9 mouse cellular contexts compared by ENCODE assay signal in genomic region chr7:96643461-96644204, GRCm38 (mm10).
DNase-seq lines count a peak whose midpoint lies in the region; ATAC-seq and TF ChIP-seq lines count a peak whose summit lies in the region.
"Had no signal": no experiment of that assay in that cellular context is flagged by ENCODE, and none has a peak within 500 bp of the region (broad histone marks: within the 10 kb centered on the region; RNA-seq: fewer than 3 reads in every experiment).

No protein-coding gene starts in this region.

- H3K4me1 ChIP-seq in CH12.LX (ENCODE audit: control insufficient read depth in 1 of 2, insufficient read depth in 2 of 2) = peaks cover 0 to 3% of the 10 kb centered on the region in 2 experiments; a peak in 2 of 4 replicates
- H3K4me1 ChIP-seq in hindbrain, embryonic 12.5 days = peaks cover 32% of the 10 kb centered on the region
- H3K4me1 ChIP-seq in testis, adult 2 months (ENCODE audit: control insufficient read depth, insufficient read depth, low read length) = peaks cover 10% of the 10 kb centered on the region

- no peak overlapping the region for H3K4me3 ChIP-seq in CH12.LX (replicated peaks in 1 of 3; ENCODE audit: low read depth in 2 of 3, low read length in 2 of 3, poor library complexity in 1 of 3)
- peak overlapping the region; percentile 29 for H3K4me3 ChIP-seq in hindbrain, embryonic 12.5 days
- H3K4me3 ChIP-seq in testis, adult 2 months (ENCODE audit: control insufficient read depth, low read depth, low read length) = peak overlapping the region; percentile 62

- DNase-seq in gastrocnemius, postnatal 14 days = peak; percentile 35
- DNase-seq in gastrocnemius, adult 8-10 months (ENCODE audit: low spot score in 2 of 2) = no peak
- peak; percentile 10 for DNase-seq in CH12.LX (ENCODE audit: extremely low read depth)
- peak; percentile 96 for DNase-seq in embryo, embryonic 10.5 days (ENCODE audit: low spot score)
- peak; percentile 40 for DNase-seq in lung, postnatal 10 days
- DNase-seq in T-cell, adult 2 months (ENCODE audit: low spot score) = no peak

- intact Hi-C loops in gastrocnemius, postnatal 14 days (cut with DNase I; ENCODE audit: low total_unique reads) = no loop called here

- TF ChIP-seq RAD21 in CH12.LX (IDR thresholded peaks at IDR 0.05; ENCODE audit: low read depth, low read length) = no peak

- H3K36me3 ChIP-seq in CH12.LX (replicated peaks in 1 of 2; ENCODE audit: control insufficient read depth in 1 of 2, insufficient read depth in 1 of 2, low read length in 1 of 2) = no peaks in the 10 kb centered on the region
- H3K36me3 ChIP-seq in hindbrain, embryonic 12.5 days = no peaks in the 10 kb centered on the region
- no peaks in the 10 kb centered on the region for H3K36me3 ChIP-seq in testis, adult 2 months (ENCODE audit: control insufficient read depth, insufficient read depth, low read length)
- H3K36me3 ChIP-seq: G1E had no signal

- H3K9ac ChIP-seq in CH12.LX (ENCODE audit: insufficient read depth, low read depth) = no peak overlapping the region
- peak overlapping the region; percentile 29 for H3K9ac ChIP-seq in hindbrain, embryonic 12.5 days

- WGBS in hindbrain, embryonic 12.5 days = under 1% methylated on average over 27 of the region's 27 CpGs

- H3K79me2 ChIP-seq in CH12.LX (replicated peaks; ENCODE audit: control insufficient read depth, extremely low read depth, insufficient read depth, poor library complexity, severe bottlenecking) = no peaks in the 10 kb centered on the region

- no peak for TF ChIP-seq CTCF in CH12.LX (conservative IDR thresholded peaks at IDR 0.05 in 1 of 2, IDR thresholded peaks at IDR 0.05 in 1 of 2; ENCODE audit: low read depth in 2 of 2, low read length in 2 of 2)
- no peak for TF ChIP-seq CTCF in testis, adult 2 months (IDR thresholded peaks at IDR 0.05; ENCODE audit: control insufficient read depth, insufficient read depth, insufficient replicate concordance, low read depth, low read length)

- no peak overlapping the region for H3K27ac ChIP-seq in CH12.LX (ENCODE audit: insufficient read depth, low read depth)
- peak overlapping the region; percentile 60; the same call in 1 of the 2 replicates for H3K27ac ChIP-seq in hindbrain, embryonic 12.5 days
- H3K27ac ChIP-seq in testis, adult 2 months (ENCODE audit: control insufficient read depth, insufficient read depth, low read depth, low read length) = no peak overlapping the region

- ATAC-seq in hindbrain, embryonic 12.5 days (ENCODE audit: low FRiP score) = peak; percentile 96

- no peak for TF ChIP-seq EP300 in CH12.LX (IDR thresholded peaks at IDR 0.05; ENCODE audit: low read length)

- in situ Hi-C loops in CH12.LX (cut with MboI; ENCODE audit: low pct_ligation_motif_present, low pct_unique_long_range_greater_than_20kb, low sequenced_read_pairs) = no loop called here

- H3K27me3 ChIP-seq in CH12.LX (replicated peaks) = no peaks in the 10 kb centered on the region
- peaks cover 16% of the 10 kb centered on the region; the same call in 1 of the 2 replicates for H3K27me3 ChIP-seq in hindbrain, embryonic 12.5 days
- no peaks in the 10 kb centered on the region for H3K27me3 ChIP-seq in testis, adult 2 months (ENCODE audit: control insufficient read depth, insufficient read depth, low read length)

- peak overlapping the region; percentile 46 for H3K4me2 ChIP-seq in CH12.LX (ENCODE audit: insufficient read depth, low read depth, poor library complexity, severe bottlenecking)
- H3K4me2 ChIP-seq in hindbrain, embryonic 12.5 days (replicated peaks) = peak overlapping the region; percentile 54

- H3K9me3 ChIP-seq in CH12.LX (replicated peaks; ENCODE audit: low read length) = no peaks in the 10 kb centered on the region
- no peaks in the 10 kb centered on the region for H3K9me3 ChIP-seq in hindbrain, embryonic 12.5 days (replicated peaks)

- no peak for TF ChIP-seq POLR2A in CH12.LX (IDR thresholded peaks at IDR 0.05; ENCODE audit: low read depth, low read length)
- TF ChIP-seq POLR2A in testis, adult 2 months (IDR thresholded peaks at IDR 0.05; ENCODE audit: control insufficient read depth, low read depth, low read length) = no peak

- dilution Hi-C loops in CH12.LX (cut with MboI; ENCODE audit: extremely low pct_ligation_motif_present, extremely low pct_unique_long_range_greater_than_20kb, low sequenced_read_pairs) = no loop called here

TF ChIP-seq in CH12.LX, 34 proteins besides CTCF, POLR2A, EP300 and RAD21:
- TF ChIP-seq MAFK (IDR thresholded peaks at IDR 0.05; ENCODE audit: insufficient replicate concordance, low read length) (peak; percentile 72; the same call in 1 of the 2 replicates), ZNF384 (IDR thresholded peaks at IDR 0.05; ENCODE audit: low read depth, low read length) (peak; percentile 81), TBP (conservative IDR thresholded peaks at IDR 0.05; ENCODE audit: low read depth, low read length) (no peak)

Comparison
In these comparisons a context has a peak if more than half of its experiments do, and no peak if none do; other contexts are left out.
1. DNase-seq: peak in gastrocnemius, postnatal 14 days (single experiment), CH12.LX (single experiment), embryo, embryonic 10.5 days (single experiment) and lung, postnatal 10 days (single experiment); none in gastrocnemius, adult 8-10 months (0 of 2) and T-cell, adult 2 months (single experiment).
2. H3K4me3 ChIP-seq: peak in hindbrain, embryonic 12.5 days (single experiment) and testis, adult 2 months (single experiment); none in CH12.LX (0 of 3).